Mouse (Mus musculus) cerebellum, adult 2 months (tissue): ENCODE results near the gene C1qtnf1.

ENCODE experiments used
- CTCF ChIP-seq: fragments of 200-500 bp; IDR thresholded peaks from 2 replicates; pipeline ENCODE4 v1.5.1; 2011; ENCODE audit warnings: low read depth, mild to moderate bottlenecking, control low read depth, low read length, moderate library complexity, borderline replicate concordance; ENCODE audit not compliant: insufficient read depth
- POLR2A ChIP-seq: fragments of 200-500 bp; IDR thresholded peaks from 2 replicates; pipeline ENCODE4 v1.6.1; 2011; ENCODE audit warnings: low read length, control low read depth, borderline replicate concordance; ENCODE audit not compliant: insufficient read depth

DNA sequence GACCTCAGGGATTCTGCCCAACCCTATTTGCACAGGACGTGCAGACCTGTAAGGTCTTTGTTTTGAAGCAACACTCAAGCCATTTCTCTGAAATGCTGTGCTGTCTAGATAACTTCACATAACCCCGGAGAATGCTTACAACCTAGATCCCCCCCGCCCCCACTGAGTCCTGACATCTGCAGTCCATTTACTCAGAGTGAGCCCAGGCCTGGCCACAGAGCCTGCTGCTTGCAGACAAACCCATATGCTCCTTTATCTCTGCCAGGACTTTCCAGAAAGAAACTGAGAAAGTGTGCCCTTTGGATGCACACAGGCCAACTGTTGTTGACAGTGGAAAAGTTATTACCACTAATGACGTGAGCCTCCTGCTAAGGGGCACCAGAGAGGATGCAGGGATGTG, 19.3 kb downstream of the C1qtnf1 start:
- TF ChIP-seq CTCF (no peak), POLR2A (no peak)
